Mouse (Mus musculus) hindbrain, embryonic 10.5 days (tissue): ENCODE data around the gene Map4. TPM values are rescaled to one million over a fixed set of nuclear protein-coding genes. Genes with fewer than 3 reads are reported as not detected.
A peak's percentile ranks its signal among the peaks of the same experiment; 100 is the strongest.

ENCODE experiments used
- DNase-seq: peaks from one replicate; pipeline ENCODE4 v3.0.0-alpha.2; 2017; ENCODE audit warnings: low spot score
- H3K27ac ChIP-seq: fragments of 300-500 bp; sonication (generic); 2 replicates; pipeline ENCODE4 v1.5.1; 2016; ENCODE audit warnings: mild to moderate bottlenecking, moderate library complexity
- H3K27me3 ChIP-seq: fragments of 300-500 bp; sonication (generic); 2 replicates; pipeline ENCODE4 v1.6.1; 2016; ENCODE audit warnings: mild to moderate bottlenecking; ENCODE audit not compliant: poor library complexity, insufficient read depth, severe bottlenecking
- H3K36me3 ChIP-seq: fragments of 300-500 bp; sonication (generic); 2 replicates; pipeline ENCODE4 v1.6.1; 2016; ENCODE audit warnings: mild to moderate bottlenecking, moderate library complexity
- H3K4me1 ChIP-seq: fragments of 300-500 bp; sonication (generic); replicated peaks from 2 replicates; pipeline ENCODE4 v1.6.1; 2016; ENCODE audit warnings: mild to moderate bottlenecking
- H3K4me3 ChIP-seq: fragments of 300-500 bp; sonication (generic); 2 replicates; pipeline ENCODE4 v1.5.1; 2016; ENCODE audit warnings: mild to moderate bottlenecking, moderate library complexity
- H3K9me3 ChIP-seq: fragments of 300-500 bp; sonication (generic); 2 replicates; pipeline ENCODE4 v1.6.1; 2016; ENCODE audit warnings: mild to moderate bottlenecking, moderate library complexity
- WGBS: fragments of 180-500 bp; shearing (Covaris S2); methylation state at CpG from one replicate; pipeline ENCODE4 v1.1.7; 2016; 5-methylcytosine and 5-hydroxymethylcytosine counted together
- polyA plus RNA-seq: library from polyadenylated mRNA; unstranded; fragments of >200 nt; fragmentation: Nextera tagmentation; extraction: Ambion mirVana; gene quantifications from 2 replicates; pipeline ENCODE4 v1.2.1, GENCODE M21; 2016

The Map4 gene
- polyA plus RNA-seq, 1 experiment from 2014 or later = 96.3 TPM

GRCm38 (mm10) chr9:110038485-110038884, 107.2 kb downstream of the Map4 start:
- no peak for DNase-seq
- 92% methylated on average over 2 of the region's 2 CpGs for WGBS
- H3K27me3 ChIP-seq = no peaks in the 10 kb centered on the region
- H3K4me3 ChIP-seq = no peak overlapping the region
- H3K9me3 ChIP-seq = no peaks in the 10 kb centered on the region
- H3K27ac ChIP-seq = no peak overlapping the region
- peaks cover 77% of the 10 kb centered on the region for H3K36me3 ChIP-seq
- H3K4me1 ChIP-seq = no peaks in the 10 kb centered on the region

- H3K27me3 ChIP-seq = no peaks in the 10 kb centered on the region
- DNase-seq = no peak
- H3K36me3 ChIP-seq = peaks cover 37% of the 10 kb centered on the region
- 94% methylated on average over 4 of the region's 4 CpGs for WGBS
- no peaks in the 10 kb centered on the region for H3K9me3 ChIP-seq
- peaks cover 12% of the 10 kb centered on the region for H3K4me1 ChIP-seq
- no peak overlapping the region for H3K4me3 ChIP-seq
- H3K27ac ChIP-seq = no peak overlapping the region
Measured at GRCm38 (mm10) chr9:110044373-110044772, 113.1 kb downstream of the Map4 start.

GRCm38 (mm10) chr9:110045763-110046377, 114.6 kb downstream of the Map4 start:
- Histone ChIP-seq H3K27me3 (no peaks in the 10 kb centered on the region), H3K4me1 (peaks cover 19% of the 10 kb centered on the region), H3K4me3 (no peak overlapping the region), H3K27ac (no peak overlapping the region), H3K36me3 (peaks cover 24% of the 10 kb centered on the region; the same call in 1 of the 2 replicates), H3K9me3 (no peaks in the 10 kb centered on the region)
- DNase-seq = no peak

GRCm38 (mm10) chr9:110047260-110047659, 116.0 kb downstream of the Map4 start:
- Histone ChIP-seq H3K4me1 (peaks cover 33% of the 10 kb centered on the region), H3K27ac (no peak overlapping the region), H3K36me3 (peaks cover 20% of the 10 kb centered on the region; the same call in 1 of the 2 replicates), H3K9me3 (no peaks in the 10 kb centered on the region), H3K27me3 (no peaks in the 10 kb centered on the region), H3K4me3 (no peak overlapping the region)
- DNase-seq = no peak

GRCm38 (mm10) chr9:110047857-110048256, 116.6 kb downstream of the Map4 start:
- Histone ChIP-seq H3K9me3 (no peaks in the 10 kb centered on the region), H3K27ac (peak overlapping the region; percentile 56), H3K4me1 (peaks cover 39% of the 10 kb centered on the region), H3K27me3 (no peaks in the 10 kb centered on the region), H3K36me3 (peaks cover 18% of the 10 kb centered on the region; the same call in 1 of the 2 replicates), H3K4me3 (no peak overlapping the region)
- DNase-seq = no peak
- WGBS = 32% methylated on average over 3 of the region's 3 CpGs

GRCm38 (mm10) chr9:110051184-110051583, 119.9 kb downstream of the Map4 start:
- Histone ChIP-seq H3K27ac (peak overlapping the region; percentile 88), H3K4me3 (peak overlapping the region; percentile 53), H3K4me1 (peaks cover 62% of the 10 kb centered on the region), H3K9me3 (no peaks in the 10 kb centered on the region), H3K27me3 (no peaks in the 10 kb centered on the region), H3K36me3 (no peaks in the 10 kb centered on the region)
- DNase-seq = no peak

GRCm38 (mm10) chr9:110051869-110052661, 120.8 kb downstream of the Map4 start:
- H3K27me3 ChIP-seq = no peaks in the 10 kb centered on the region
- no peaks in the 10 kb centered on the region for H3K9me3 ChIP-seq
- 20% methylated on average over 23 of the region's 23 CpGs for WGBS
- H3K4me3 ChIP-seq = peak overlapping the region; percentile 53
- H3K4me1 ChIP-seq = peaks cover 67% of the 10 kb centered on the region
- DNase-seq = peak; percentile 37
- H3K27ac ChIP-seq = peak overlapping the region; percentile 88
- H3K36me3 ChIP-seq = no peaks in the 10 kb centered on the region

- DNase-seq = peak; percentile 21
- peak overlapping the region; percentile 53 for H3K4me3 ChIP-seq
- no peaks in the 10 kb centered on the region for H3K27me3 ChIP-seq
- H3K4me1 ChIP-seq = peaks cover 67% of the 10 kb centered on the region
- H3K27ac ChIP-seq = peak overlapping the region; percentile 88
- H3K36me3 ChIP-seq = peaks cover 5% of the 10 kb centered on the region; the same call in 1 of the 2 replicates
- 46% methylated on average over 4 of the region's 4 CpGs for WGBS
- no peaks in the 10 kb centered on the region for H3K9me3 ChIP-seq
Measured at GRCm38 (mm10) chr9:110052951-110053304, 121.7 kb downstream of the Map4 start.

- peak overlapping the region; percentile 88 for H3K27ac ChIP-seq
- peaks cover 62% of the 10 kb centered on the region for H3K4me1 ChIP-seq
- H3K4me3 ChIP-seq = peak overlapping the region; percentile 53
- no peaks in the 10 kb centered on the region for H3K27me3 ChIP-seq
- DNase-seq = peak; percentile 67
- peaks cover 6% of the 10 kb centered on the region; the same call in 1 of the 2 replicates for H3K36me3 ChIP-seq
- 30% methylated on average over 8 of the region's 8 CpGs for WGBS
- no peaks in the 10 kb centered on the region for H3K9me3 ChIP-seq
Measured at GRCm38 (mm10) chr9:110053305-110054079, 122.2 kb downstream of the Map4 start.

- 27% methylated on average over 2 of the region's 2 CpGs for WGBS
- peak; percentile 29 for DNase-seq
- Histone ChIP-seq H3K27me3 (no peaks in the 10 kb centered on the region), H3K4me3 (peak overlapping the region; percentile 53), H3K27ac (peak overlapping the region; percentile 88), H3K36me3 (peaks cover 10% of the 10 kb centered on the region; the same call in 1 of the 2 replicates), H3K9me3 (no peaks in the 10 kb centered on the region), H3K4me1 (peaks cover 62% of the 10 kb centered on the region)
Measured at GRCm38 (mm10) chr9:110054080-110054421, 122.8 kb downstream of the Map4 start.

- peaks cover 62% of the 10 kb centered on the region for H3K4me1 ChIP-seq
- H3K27ac ChIP-seq = peak overlapping the region; percentile 88
- 51% methylated on average over 3 of the region's 3 CpGs for WGBS
- peaks cover 10% of the 10 kb centered on the region; the same call in 1 of the 2 replicates for H3K36me3 ChIP-seq
- H3K4me3 ChIP-seq = peak overlapping the region; percentile 53
- H3K27me3 ChIP-seq = no peaks in the 10 kb centered on the region
- no peak for DNase-seq
- H3K9me3 ChIP-seq = no peaks in the 10 kb centered on the region
Measured at GRCm38 (mm10) chr9:110054781-110055180, 123.5 kb downstream of the Map4 start.

GRCm38 (mm10) chr9:110057200-110057599, 125.9 kb downstream of the Map4 start:
- Histone ChIP-seq H3K4me3 (no peak overlapping the region), H3K4me1 (peaks cover 42% of the 10 kb centered on the region), H3K27ac (no peak overlapping the region), H3K27me3 (no peaks in the 10 kb centered on the region), H3K9me3 (no peaks in the 10 kb centered on the region), H3K36me3 (peaks cover 10% of the 10 kb centered on the region)
- no peak for DNase-seq
- 93% methylated on average over 1 of the region's 1 CpGs for WGBS

- no peaks in the 10 kb centered on the region for H3K27me3 ChIP-seq
- H3K36me3 ChIP-seq = peaks cover 43% of the 10 kb centered on the region
- no peaks in the 10 kb centered on the region for H3K9me3 ChIP-seq
- peaks cover 12% of the 10 kb centered on the region; the same call in 1 of the 2 replicates for H3K4me1 ChIP-seq
- H3K27ac ChIP-seq = no peak overlapping the region
- WGBS = 73% methylated on average over 2 of the region's 2 CpGs
- no peak for DNase-seq
- no peak overlapping the region for H3K4me3 ChIP-seq
Measured at GRCm38 (mm10) chr9:110060761-110061160, 129.5 kb downstream of the Map4 start.
